Mouse (Mus musculus): ENCODE data around the gene Hist1h4a. TPM values are rescaled to one million over a fixed set of nuclear protein-coding genes. Genes with fewer than 3 reads are reported as not detected.
A peak's percentile ranks its signal among the peaks of the same experiment; 100 is the strongest.
"Not testable (repeated sequence)": the region's sequence is repeated elsewhere in the genome, so short reads cannot be mapped to it uniquely, and the experiment has no call there.

Gene Hist1h4a
- polyA plus RNA-seq, 1 experiment from 2014 or later = 0.48 TPM

DNA sequence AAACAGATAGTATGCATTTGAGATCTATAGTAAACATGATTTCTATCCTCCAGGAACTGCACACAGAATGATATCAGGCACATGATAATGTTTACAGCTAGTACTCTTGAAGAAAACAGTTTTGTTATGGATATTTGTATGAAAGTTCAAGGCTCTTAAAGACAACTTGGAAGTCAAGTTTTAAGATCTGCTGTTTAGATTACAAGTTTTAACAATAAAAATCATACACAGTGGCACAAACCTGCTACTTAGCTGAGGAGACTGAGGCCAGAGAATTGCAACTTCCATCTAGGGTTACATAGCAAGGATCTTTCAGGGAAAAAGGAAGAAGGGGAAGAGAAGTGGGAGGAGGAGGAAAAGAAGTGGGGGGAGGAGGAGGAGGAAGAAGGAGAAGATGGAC lies 6.0 kb downstream of the Hist1h4a start:
- Histone ChIP-seq H3K4me1 (replicated peaks) (0 out of 2 replicates have a peak, but pooled peaks cover under 1% of the 10 kb centered on the region), H3K4me2 (replicated peaks) (no peak overlapping the region), H3K9me3 (no peaks in the 10 kb centered on the region), H3K9ac (no peak overlapping the region), H3K36me3 (no peaks in the 10 kb centered on the region), H3K27ac (no peak overlapping the region), H3K27me3 (replicated peaks) (no peaks in the 10 kb centered on the region), H3K4me3 (replicated peaks) (no peak overlapping the region)
- no peak for ATAC-seq

DNA sequence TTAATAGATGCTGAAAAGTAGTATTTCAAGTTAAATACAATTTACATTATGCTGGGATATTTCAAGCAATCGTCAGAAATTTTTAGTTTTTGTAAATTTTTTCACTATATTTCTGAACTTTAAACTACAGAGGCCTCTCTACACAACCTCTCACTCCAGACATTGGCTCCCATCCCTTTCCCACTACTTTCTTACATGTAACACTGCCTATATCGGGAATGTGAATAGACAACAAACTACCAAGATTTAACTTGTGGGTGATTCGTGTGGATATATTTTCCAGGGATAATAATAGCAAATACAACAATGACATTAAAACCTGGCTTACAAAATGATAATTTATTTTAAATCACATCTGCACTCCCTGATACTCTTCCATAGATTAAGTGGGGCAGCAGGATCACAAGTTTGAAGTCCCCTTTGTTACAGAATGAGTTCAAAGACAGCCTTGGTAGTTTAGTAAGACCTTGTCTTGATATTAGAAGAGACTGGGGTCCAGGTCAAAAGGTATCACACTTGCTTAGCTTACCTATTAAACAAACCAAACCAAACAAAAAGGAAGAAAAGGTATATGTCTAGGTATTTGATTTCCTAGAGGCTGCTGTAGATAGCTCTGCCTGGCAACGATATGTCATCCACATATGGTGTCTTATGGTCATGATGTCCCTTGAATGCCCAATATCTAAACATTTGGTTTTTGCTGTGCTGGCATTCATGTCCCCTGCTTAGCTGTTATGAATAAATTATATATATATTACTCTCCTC lies 7.5 kb downstream of the Hist1h4a start:
- Histone ChIP-seq H3K9ac (no peak overlapping the region), H3K4me1 (replicated peaks) (no peaks in the 10 kb centered on the region), H3K36me3 (no peaks in the 10 kb centered on the region), H3K4me3 (replicated peaks) (no peak overlapping the region), H3K9me3 (no peaks in the 10 kb centered on the region), H3K4me2 (replicated peaks) (peak overlapping the region; percentile 53), H3K27ac (no peak overlapping the region), H3K27me3 (replicated peaks) (no peaks in the 10 kb centered on the region)
- 53% methylated on average over 4 of the region's 4 CpGs for WGBS
- ATAC-seq = no peak

DNA sequence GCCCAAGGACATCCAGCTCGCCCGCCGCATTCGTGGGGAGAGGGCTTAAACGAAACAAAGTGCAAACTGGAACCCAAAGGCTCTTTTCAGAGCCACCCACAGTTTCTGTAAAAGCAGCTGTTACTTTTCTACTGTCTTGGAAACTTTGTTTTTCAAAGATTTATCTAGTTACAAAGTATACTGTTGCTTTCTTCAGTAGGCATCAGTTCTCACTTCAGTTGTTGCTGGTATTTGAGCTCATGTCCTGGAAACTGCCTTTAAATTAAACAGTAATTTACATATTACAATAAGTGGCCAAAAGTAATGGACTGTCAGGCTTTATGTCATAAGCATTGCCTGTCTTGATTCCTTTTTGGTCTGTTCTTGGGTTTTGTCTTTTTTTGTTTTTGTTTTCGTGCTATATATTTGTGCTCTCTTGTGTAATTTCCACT lies 8.3 kb downstream of the Hist1h4a start:
- H3K9ac ChIP-seq = peak overlapping the region; percentile 51
- no peaks in the 10 kb centered on the region for H3K36me3 ChIP-seq
- 5% methylated on average over 6 of the region's 6 CpGs for WGBS
- no peak for ATAC-seq
- H3K27ac ChIP-seq = peak overlapping the region; percentile 80
- no peaks in the 10 kb centered on the region for H3K9me3 ChIP-seq
- peak overlapping the region; percentile 33 for H3K4me3 ChIP-seq (replicated peaks)
- H3K4me1 ChIP-seq (replicated peaks) = 0 out of 2 replicates have a peak, but pooled peaks cover 4% of the 10 kb centered on the region
- H3K4me2 ChIP-seq (replicated peaks) = peak overlapping the region; percentile 53
- H3K27me3 ChIP-seq (replicated peaks) = no peaks in the 10 kb centered on the region

DNA sequence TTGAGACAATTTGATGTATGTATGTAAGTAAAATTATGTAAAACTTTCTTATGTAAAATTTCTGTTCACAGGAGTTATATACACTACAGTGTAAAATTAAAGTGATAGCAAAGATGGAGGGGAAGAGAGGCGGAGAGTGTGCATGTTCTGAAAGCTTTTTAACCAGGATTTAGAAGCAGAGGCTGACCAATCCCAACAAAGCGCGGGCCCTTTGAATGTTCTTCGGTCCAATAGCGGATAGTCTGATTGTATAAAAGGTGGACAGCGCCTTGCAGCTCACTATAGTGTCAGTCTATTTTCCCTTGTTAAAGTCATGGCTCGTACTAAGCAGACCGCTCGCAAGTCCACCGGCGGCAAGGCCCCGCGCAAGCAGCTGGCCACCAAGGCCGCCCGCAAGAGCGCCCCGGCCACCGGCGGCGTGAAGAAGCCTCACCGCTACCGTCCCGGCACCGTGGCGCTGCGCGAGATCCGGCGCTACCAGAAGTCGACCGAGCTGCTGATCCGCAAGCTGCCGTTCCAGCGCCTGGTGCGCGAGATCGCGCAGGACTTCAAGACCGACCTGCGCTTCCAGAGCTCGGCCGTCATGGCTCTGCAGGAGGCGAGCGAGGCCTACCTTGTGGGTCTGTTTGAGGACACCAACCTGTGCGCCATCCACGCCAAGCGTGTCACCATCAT lies 8.8 kb downstream of the Hist1h4a start, which contains the start of gene Hist1h3b:
Gene Hist1h3b (plus strand): TSS at position 201 of the 675 bp plus-strand sequence.
- peak within 1 kb of the TSS; percentile 63 for H3K4me2 ChIP-seq (replicated peaks)
- peak within 1 kb of the TSS; percentile 96 for H3K27ac ChIP-seq
- not testable (repeated sequence) for H3K9me3 ChIP-seq; H3K27me3 ChIP-seq (replicated peaks); H3K36me3 ChIP-seq; H3K4me1 ChIP-seq (replicated peaks)
- H3K4me3 ChIP-seq (replicated peaks) = peak within 1 kb of the TSS; percentile 39
- 0% methylated on average over 18 of the region's 47 CpGs for WGBS
- peak within 1 kb of the TSS; percentile 54 for H3K9ac ChIP-seq
- ATAC-seq = peak; percentile 87

DNA sequence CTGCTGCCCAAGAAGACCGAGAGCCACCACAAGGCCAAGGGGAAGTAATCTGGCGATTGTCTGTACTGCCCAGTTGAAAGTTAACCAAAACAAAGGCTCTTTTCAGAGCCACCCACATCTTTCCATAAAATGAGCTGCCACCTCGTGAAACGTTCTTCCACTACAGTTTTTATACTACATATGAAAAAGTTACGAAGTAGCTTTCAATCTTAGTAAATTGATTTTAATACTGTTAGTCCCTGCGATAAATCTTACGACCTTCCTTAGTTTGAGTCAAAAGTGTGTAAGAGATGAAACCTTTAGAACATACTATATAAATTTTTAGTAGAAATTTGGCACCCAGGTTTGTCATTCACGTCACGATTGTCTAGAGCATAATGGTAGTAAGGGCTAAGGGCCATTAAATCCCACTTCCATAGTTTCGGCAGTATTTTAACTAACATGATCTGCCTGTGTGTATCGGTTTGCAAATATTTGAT lies 9.5 kb downstream of the Hist1h4a start:
- Histone ChIP-seq H3K9ac (peak overlapping the region; percentile 54), H3K4me3 (replicated peaks) (peak overlapping the region; percentile 39), H3K36me3 (no peaks in the 10 kb centered on the region), H3K27ac (peak overlapping the region; percentile 96), H3K9me3 (no peaks in the 10 kb centered on the region), H3K4me2 (replicated peaks) (peak overlapping the region; percentile 63), H3K4me1 (replicated peaks) (0 out of 2 replicates have a peak, but pooled peaks cover 4% of the 10 kb centered on the region), H3K27me3 (replicated peaks) (no peaks in the 10 kb centered on the region)
- peak; percentile 14; the same call in 1 of the 2 replicates for ATAC-seq
- WGBS = 2% methylated on average over 11 of the region's 11 CpGs

DNA sequence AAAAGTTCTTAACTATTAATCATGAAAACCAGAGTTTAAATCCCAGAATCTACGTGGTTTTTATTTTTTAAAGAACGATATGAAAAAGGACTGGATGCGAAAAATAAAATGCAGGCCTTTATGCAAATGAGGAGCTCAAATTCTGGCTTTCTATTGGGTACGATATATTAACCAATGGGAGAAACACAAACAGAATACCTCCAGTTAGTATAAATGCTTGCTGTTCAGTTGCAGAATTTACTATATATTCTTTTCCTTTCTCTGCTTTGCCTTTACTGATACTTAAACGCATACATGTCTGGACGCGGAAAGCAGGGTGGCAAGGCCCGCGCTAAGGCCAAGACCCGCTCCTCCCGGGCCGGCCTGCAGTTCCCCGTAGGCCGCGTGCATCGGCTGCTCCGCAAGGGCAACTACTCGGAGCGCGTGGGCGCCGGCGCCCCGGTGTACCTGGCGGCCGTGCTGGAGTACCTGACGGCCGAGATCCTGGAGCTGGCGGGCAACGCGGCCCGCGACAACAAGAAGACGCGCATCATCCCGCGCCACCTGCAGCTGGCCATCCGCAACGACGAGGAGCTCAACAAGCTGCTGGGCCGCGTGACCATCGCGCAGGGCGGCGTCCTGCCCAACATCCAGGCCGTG lies 10.1 kb downstream of the Hist1h4a start, which contains the start of gene Hist1h2ab:
Gene Hist1h2ab (plus strand): TSS at position 288 of the 639 bp plus-strand sequence.
- Histone ChIP-seq H3K27ac (peak within 1 kb of the TSS; percentile 96), H3K9ac (peak within 1 kb of the TSS; percentile 54), H3K4me3 (replicated peaks) (peak within 1 kb of the TSS; percentile 39), H3K4me2 (replicated peaks) (peak within 1 kb of the TSS; percentile 63)
- WGBS = under 1% methylated on average over 34 of the region's 47 CpGs
- H3K9me3 ChIP-seq; H3K4me1 ChIP-seq (replicated peaks); H3K27me3 ChIP-seq (replicated peaks); H3K36me3 ChIP-seq: not testable (repeated sequence)
- peak; percentile 59 for ATAC-seq

DNA sequence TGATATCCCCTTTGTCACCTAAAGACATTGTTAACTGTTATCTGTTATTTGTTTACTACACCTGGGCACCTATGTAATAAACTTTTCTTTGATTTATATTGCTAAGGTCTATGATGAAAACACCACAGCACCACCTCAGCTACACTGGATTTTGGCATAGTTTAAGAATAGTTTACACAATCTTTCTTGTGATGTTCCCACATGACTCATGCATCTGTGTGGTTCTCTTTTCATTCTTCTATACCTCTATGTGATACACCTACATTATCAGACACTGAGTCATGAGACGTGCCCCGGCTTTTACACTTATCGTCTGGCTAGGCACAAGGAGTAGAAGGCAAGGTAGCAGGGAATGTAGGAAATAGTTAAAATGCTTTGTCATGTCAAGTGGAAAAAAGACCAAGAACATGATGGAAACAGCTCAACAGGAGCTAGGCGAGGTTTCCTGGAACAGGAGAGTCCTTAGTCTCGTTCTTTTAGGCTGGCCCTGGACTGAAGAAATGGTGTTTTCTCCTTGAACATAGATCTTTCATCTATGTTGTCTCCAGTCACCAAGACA lies 11.4 kb downstream of the Hist1h4a start:
- H3K27ac ChIP-seq = no peak overlapping the region
- no peaks in the 10 kb centered on the region for H3K27me3 ChIP-seq (replicated peaks)
- ATAC-seq = no peak
- no peaks in the 10 kb centered on the region for H3K36me3 ChIP-seq
- H3K4me1 ChIP-seq (replicated peaks) = 0 out of 2 replicates have a peak, but pooled peaks cover 4% of the 10 kb centered on the region
- 92% methylated on average over 5 of the region's 5 CpGs for WGBS
- H3K9me3 ChIP-seq = no peaks in the 10 kb centered on the region
- H3K9ac ChIP-seq = no peak overlapping the region
- H3K4me3 ChIP-seq (replicated peaks) = no peak overlapping the region
- H3K4me2 ChIP-seq (replicated peaks) = no peak overlapping the region

DNA sequence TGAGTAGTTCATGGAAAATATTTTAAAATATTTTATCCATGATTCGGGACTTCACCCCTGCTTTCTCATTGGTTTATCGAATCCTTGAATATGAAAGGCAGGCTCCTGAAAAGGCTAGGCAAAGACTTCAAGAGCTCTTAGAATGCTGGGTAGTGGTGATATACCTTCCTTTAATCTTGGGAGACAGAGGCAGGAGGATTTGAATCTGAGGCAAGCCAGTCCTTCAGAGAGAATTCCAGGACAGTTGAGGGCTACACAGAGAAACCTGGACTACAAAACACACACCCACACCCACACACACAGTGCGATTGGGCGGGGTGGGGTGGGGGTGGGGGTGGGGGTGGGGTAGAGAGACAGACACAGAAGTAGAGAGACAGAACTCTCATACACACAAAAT lies 13.1 kb downstream of the Hist1h4a start:
- 0 out of 2 replicates have a peak overlapping the region, but pooled peaks have one; percentile 30 for H3K9ac ChIP-seq
- 0 out of 2 replicates have a peak, but pooled peaks cover 4% of the 10 kb centered on the region for H3K4me1 ChIP-seq (replicated peaks)
- no peaks in the 10 kb centered on the region for H3K27me3 ChIP-seq (replicated peaks)
- no peaks in the 10 kb centered on the region for H3K36me3 ChIP-seq
- no peaks in the 10 kb centered on the region for H3K9me3 ChIP-seq
- peak overlapping the region; percentile 52 for H3K4me2 ChIP-seq (replicated peaks)
- H3K4me3 ChIP-seq (replicated peaks) = no peak overlapping the region
- H3K27ac ChIP-seq = peak overlapping the region; percentile 95
- 6% methylated on average over 4 of the region's 4 CpGs for WGBS
- ATAC-seq = no peak

DNA sequence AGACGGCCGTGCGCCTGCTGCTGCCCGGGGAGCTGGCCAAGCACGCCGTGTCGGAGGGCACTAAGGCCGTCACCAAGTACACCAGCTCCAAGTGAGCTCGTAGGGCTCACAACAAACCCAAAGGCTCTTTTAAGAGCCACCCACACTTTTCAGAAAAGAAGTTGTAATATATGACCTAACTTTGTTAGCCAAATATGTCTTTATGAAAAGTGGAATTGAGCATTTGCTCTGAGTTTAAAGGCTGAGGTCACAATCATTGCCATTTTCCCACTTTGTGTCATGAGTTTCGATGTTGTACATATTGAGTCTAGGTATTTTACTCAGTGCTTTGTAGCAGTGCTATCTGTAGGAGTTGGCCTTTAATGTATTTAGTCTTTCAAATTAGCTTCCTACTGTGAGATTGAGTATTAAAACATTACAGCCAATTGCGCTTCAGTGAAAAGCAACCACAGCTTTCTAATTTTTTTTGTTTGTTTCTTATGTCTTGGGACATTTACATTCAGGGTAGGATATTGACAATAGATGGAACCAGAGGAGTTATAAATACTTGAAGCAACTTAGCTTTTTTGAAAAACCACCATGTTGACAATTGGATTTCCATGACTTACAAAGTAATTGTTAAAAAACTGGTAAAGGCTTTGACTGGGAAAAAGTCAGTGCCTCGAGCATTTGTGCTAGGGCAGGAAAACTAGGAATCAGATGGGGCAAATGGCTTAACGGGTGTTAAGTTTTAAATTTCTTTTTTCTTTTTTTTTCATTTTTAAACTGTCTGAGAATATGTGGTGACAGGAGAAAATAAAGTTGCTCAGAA lies 13.7 kb downstream of the Hist1h4a start:
- 3% methylated on average over 13 of the region's 13 CpGs for WGBS

DNA sequence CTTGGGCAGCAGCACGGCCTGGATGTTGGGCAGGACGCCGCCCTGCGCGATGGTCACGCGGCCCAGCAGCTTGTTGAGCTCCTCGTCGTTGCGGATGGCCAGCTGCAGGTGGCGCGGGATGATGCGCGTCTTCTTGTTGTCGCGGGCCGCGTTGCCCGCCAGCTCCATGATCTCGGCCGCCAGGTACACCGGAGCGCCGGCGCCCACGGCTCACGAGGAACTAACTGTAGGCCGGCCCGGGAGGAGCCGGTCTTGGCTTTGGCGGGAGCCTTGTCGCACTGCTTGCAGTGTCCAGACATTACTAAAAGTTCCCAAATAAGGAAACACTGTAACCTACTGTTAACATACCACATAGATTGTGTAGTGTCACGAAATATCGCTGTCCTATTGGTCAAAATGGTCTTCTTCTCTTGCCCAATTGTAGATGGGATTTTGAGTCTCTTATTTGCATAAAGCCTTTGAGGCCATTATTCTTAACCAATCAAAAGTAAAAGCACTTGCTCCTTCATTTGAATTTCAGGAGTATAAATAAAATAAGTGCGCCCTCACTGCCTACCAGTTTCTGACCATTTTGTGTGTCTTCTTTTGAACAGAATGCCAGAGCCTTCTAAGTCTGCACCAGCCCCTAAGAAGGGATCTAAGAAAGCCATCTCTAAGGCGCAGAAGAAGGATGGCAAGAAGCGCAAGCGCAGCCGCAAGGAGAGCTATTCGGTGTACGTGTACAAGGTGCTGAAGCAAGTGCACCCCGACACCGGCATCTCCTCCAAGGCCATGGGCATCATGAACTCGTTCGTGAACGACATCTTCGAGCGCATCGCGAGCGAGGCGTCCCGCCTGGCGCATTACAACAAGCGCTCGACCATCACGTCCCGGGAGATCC lies 14.6 kb downstream of the Hist1h4a start, which contains the start of gene Hist1h2bb:
Gene Hist1h2bb (plus strand): TSS at position 534 of the 880 bp plus-strand sequence.
- peak within 1 kb of the TSS; percentile 98 for H3K27ac ChIP-seq
- H3K9me3 ChIP-seq; H3K36me3 ChIP-seq; H3K27me3 ChIP-seq (replicated peaks); H3K4me1 ChIP-seq (replicated peaks): not testable (repeated sequence)
- peak within 1 kb of the TSS; percentile 54 for H3K9ac ChIP-seq
- ATAC-seq = peak; percentile 91
- peak within 1 kb of the TSS; percentile 39 for H3K4me3 ChIP-seq (replicated peaks)
- H3K4me2 ChIP-seq (replicated peaks) = peak within 1 kb of the TSS; percentile 56
- WGBS = under 1% methylated on average over 46 of the region's 58 CpGs

More for the DNA sequence above, 13.7 kb downstream of the Hist1h4a start:
- Histone ChIP-seq H3K27ac (peak overlapping the region; percentile 95), H3K9ac (peak overlapping the region; percentile 42), H3K4me3 (replicated peaks) (peak overlapping the region; percentile 26), H3K4me1 (replicated peaks) (0 out of 2 replicates have a peak, but pooled peaks cover 4% of the 10 kb centered on the region), H3K4me2 (replicated peaks) (peak overlapping the region; percentile 52), H3K36me3 (no peaks in the 10 kb centered on the region), H3K27me3 (replicated peaks) (no peaks in the 10 kb centered on the region), H3K9me3 (no peaks in the 10 kb centered on the region)
- no peak for ATAC-seq
